Mouse (Mus musculus): Measurements from ENCODE around the gene Sumo2. TPM values are rescaled to one million over a fixed set of nuclear protein-coding genes. Genes with fewer than 3 reads are reported as not detected.
"Not testable (repeated sequence)": the region's sequence is repeated elsewhere in the genome, so short reads cannot be mapped to it uniquely, and the experiment has no call there.

The Sumo2 gene
- total RNA-seq (2021) = 100 to 1,000 TPM; 146 TPM
- long read RNA-seq, experiment 1, transcript Sumo2-207 (4 exons, 1,051 nt) = major isoform, 107 of 114 reads
- long read RNA-seq, experiment 1, partial matches to known transcripts = 2 of 114 reads
- long read RNA-seq, experiment 1, other reads (novel, unspliced or antisense) = 2 of 114 reads
- long read RNA-seq, experiment 2, transcript Sumo2-207 (4 exons, 1,051 nt) = major isoform, 84 of 89 reads
- long read RNA-seq, experiment 2, partial matches to known transcripts = 1 of 89 reads
- long read RNA-seq, experiment 2, other reads (novel, unspliced or antisense) = 1 of 89 reads

DNA sequence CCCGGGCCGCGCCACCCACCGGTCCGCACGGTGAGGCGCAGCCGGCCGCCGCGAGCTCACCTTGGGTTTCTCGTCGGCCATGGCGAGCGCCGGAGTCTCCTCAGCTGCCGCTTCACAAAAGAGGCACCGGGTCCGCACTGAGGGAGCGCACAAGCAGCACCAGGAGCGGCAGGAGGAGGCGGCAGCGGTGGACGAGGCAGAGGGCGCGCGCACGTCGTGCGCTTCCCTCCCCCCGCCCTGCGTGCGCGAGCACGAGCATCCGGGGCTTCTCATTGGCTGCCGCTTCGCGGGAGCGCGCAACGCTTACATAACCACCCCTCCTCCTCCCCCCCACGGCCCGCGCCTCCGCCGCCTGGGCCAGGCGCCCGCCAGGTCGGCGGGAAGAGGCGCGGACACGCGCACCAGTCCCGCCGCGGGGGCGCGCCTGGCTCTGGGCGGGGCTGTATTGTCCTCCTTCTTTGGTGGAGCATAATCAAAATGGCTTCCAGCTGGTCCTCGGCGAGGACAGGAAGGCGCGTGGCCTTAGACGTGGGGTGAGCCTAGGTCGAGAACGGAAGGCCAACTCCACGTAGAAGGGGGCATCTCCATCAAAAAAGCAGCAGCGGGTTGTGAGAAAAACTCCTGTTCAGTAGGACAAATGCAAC is at the start of gene Sumo2:
Sumo2 (minus strand) TSS at position 239 of the 644 bp plus-strand sequence.
- DNase-seq (ENCODE audit: low spot score) = peak; percentile 98

DNA sequence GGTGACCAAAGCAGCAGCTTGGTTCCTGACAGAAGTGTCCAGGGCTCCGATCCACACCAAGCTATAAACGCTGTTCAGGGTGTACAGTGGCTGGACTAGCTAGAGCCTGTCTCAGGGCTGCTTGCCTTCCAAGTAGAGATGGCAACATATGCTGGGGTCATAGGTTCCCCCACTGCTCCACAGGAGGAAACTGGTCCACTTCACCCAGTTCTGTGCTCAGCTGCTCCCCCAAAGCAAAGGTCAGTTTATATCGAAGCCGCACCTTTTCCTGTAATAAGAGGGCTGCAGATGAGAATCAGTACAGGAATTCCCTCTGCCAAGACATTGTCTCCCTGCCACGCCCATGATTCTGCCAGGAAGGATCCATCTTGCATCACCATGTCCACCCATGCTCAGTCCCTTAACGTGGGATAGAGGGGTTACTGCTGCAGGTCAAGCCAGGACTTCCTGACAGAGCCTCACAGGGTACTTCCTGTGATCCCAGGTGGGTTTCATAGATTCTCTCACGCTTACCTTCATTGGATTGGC is 49.6 kb upstream of the Sumo2 start:
- DNase-seq (ENCODE audit: low spot score) = no peak

- DNase-seq (ENCODE audit: low spot score) = no peak
Measured at GRCm38 (mm10) chr11:115584376-115585073, 48.4 kb upstream of the Sumo2 start.

GRCm38 (mm10) chr11:115582913-115583606 is 47.0 kb upstream of the Sumo2 start:
- no peak for DNase-seq (ENCODE audit: low spot score)

GRCm38 (mm10) chr11:115579080-115579479 is 43.0 kb upstream of the Sumo2 start:
- no peak for DNase-seq (ENCODE audit: low spot score)

DNA sequence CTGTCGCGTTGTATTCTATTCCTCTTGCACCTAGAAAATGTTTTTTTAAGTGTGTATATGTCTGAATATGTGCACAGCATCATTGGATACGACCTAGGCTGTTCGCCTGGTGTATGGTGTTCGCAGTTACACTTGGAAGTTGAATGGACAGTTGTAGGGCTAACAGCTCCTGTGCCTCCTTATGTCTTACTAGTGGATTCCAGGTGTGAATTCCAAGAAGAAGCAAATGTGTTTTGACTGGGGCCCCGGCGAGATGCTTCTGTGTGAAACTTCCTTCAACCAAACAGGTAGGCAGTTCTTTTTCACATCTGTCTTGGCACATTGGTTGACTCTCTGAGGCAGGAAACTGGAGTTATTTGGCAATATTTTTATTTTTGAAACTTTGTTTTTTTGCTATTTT is 28.9 kb upstream of the Sumo2 start:
- DNase-seq (ENCODE audit: low spot score) = no peak

- DNase-seq (ENCODE audit: low spot score) = peak; percentile 97
Measured at GRCm38 (mm10) chr11:115564064-115564809, 28.2 kb upstream of the Sumo2 start, which contains the start of gene Nup85. TSS of gene Nup85 (plus strand) at chr11:115564434.

GRCm38 (mm10) chr11:115563406-115563805 is 27.3 kb upstream of the Sumo2 start:
- no peak for DNase-seq (ENCODE audit: low spot score)

GRCm38 (mm10) chr11:115555717-115556116 is 19.6 kb upstream of the Sumo2 start:
- no peak for DNase-seq (ENCODE audit: low spot score)

- peak; percentile 6 for DNase-seq (ENCODE audit: low spot score)
Measured at GRCm38 (mm10) chr11:115552783-115553182, 16.7 kb upstream of the Sumo2 start.

- no peak for DNase-seq (ENCODE audit: low spot score)
Measured at GRCm38 (mm10) chr11:115543571-115543970, 7.5 kb upstream of the Sumo2 start.

DNA sequence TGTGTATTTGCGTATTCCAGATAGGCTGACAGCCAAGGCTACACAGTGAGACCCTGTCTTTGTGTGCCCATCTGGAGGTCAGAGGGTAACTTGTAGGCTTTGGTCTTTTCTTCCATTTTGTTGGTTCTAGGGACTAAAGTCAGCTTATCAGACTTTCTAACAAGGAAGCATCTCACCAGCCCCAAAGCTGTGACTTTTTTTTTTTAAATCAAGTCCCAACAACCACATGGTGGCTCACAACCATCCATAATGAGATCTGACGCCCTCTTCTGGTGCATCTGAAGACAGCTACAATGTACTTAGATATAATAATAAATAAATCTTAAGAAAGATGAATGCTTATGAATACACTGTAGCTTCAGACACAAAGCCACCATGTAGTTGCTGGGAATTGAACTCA is 2.0 kb upstream of the Sumo2 start:
- no peak for DNase-seq (ENCODE audit: low spot score)

DNA sequence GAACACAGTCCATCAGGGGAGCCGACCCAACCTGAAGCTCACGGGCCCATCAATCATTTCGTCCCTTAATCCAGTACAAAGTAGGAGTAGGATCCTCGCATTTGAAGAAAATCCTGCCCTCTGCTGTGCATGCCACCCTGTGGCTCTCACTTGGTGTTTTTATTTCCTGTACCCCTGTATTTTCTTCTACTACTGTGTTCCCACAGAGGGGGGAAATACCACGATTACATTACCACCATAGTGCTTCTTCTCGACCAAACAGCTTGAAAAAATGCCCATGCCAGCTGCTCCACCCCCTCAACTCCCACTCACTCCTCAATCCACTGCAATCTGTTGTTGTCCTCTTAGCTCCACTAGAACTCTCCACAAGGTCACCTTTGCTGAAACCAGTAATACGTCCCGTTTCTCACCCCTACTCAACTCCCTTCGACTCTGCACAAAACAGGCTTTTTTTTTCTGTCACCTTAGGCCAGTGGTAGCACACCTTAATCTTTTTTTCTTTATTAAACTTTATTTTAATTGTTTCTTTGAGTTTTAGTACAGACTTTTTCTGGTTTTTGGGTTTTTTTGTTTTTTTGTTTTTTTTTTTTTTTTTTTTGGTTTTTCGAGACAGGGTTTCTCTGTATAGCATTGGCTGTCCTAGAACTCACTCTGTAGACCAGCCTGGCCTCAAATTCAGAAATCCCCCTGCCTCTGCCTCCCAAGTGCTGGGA is 936 bp upstream of the Sumo2 start:
- DNase-seq (ENCODE audit: low spot score) = no peak

- DNase-seq (ENCODE audit: low spot score) = peak; percentile 53
Measured at GRCm38 (mm10) chr11:115535401-115536037, 557 bp downstream of the Sumo2 start.

DNA sequence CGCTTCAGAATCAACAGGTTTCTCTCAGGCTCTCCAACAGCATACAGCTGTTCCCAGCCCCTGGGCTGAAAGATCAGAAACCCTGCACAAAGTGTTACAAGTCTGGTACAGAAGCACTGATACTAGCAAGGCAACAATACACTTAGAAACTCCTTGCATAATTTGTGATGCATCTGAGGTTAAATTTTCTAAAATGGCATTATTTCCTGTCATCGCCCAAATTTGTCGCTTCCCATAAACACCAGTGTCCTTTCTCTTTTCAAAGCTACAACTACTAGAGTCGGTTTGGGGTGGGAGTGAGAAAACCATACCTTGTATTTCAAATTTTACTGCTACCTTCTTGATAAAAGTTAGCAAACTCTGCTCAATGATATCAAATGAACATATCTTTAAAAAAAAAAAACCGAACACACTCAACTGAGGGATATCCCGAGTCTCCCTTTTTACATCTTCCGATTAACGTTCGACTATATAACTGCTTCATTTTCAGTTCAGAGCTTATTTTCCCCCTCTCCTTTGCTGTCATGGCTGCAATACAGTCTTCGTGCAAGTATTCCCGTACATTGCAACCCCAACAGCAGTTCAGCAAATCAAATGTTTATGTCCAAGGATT is 1.2 kb downstream of the Sumo2 start:
- DNase-seq (ENCODE audit: low spot score) = no peak

- not testable (repeated sequence) for DNase-seq (ENCODE audit: low spot score)
Measured at GRCm38 (mm10) chr11:115526446-115526845, 9.6 kb downstream of the Sumo2 start.

DNA sequence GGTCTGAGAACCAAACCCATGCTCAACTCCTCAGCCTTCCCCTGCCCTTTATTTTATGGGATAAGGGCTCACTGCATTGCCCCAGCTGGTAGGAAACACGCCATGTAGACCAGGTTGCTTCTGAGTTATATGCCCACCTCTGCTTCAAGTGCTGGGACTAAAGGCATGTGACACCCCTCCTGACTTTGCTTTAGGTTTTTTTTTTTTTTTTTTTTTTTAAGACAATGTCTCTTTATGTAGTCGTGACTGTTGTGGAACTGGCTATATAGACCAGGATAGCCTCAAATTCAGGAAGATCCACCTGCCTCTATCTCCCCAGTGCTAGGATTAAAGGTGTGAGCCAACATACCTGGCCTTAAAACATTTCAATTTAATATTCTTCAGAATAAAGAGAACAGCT is 13.4 kb downstream of the Sumo2 start:
- no peak for DNase-seq (ENCODE audit: low spot score)

GRCm38 (mm10) chr11:115522238-115522637 is 13.8 kb downstream of the Sumo2 start:
- DNase-seq (ENCODE audit: low spot score) = no peak

GRCm38 (mm10) chr11:115521080-115521479 is 15.0 kb downstream of the Sumo2 start:
- no peak for DNase-seq (ENCODE audit: low spot score)

All from gastrocnemius, adult 18-20 months (tissue).